Mouse (Mus musculus): ENCODE measurements at regions not wholly inside any gene's neighbourhood (a gene's known extent, or its start where the extent isn't known, plus 50 kb on each side); places are given as distances from the start of the nearest gene placed in this dataset.

DNA sequence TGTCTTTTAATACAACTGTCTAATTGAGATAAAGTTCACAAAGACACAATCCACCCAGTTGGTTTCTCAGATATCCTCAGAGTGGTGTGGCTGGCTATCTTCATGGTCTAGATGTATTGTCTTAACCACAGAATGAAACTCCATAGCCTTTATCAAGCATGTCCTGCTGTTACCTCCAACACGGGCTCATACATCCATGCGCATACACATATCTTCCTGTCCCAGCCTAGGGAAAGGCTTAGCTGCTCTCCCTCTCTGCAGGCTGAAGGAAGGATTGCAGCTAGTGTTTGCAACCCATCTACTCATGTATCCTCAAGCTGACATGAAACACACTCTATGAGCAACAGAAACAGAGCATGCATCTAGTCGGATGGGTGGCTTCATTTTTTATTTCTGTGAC, 517.2 kb upstream of the Mgmt start:
- peaks cover 4% of the 10 kb centered on the region; the same call in 1 of the 2 replicates for H3K4me1 ChIP-seq (ENCODE audit: insufficient read depth, low read length)
- 0 out of 2 replicates have a peak, but pooled peaks have one; percentile 9 for ATAC-seq (ENCODE audit: low FRiP score, low TSS enrichment)
- no peaks in the 10 kb centered on the region for H3K27me3 ChIP-seq (ENCODE audit: insufficient read depth, low read length)
- no peak overlapping the region for H3K27ac ChIP-seq (ENCODE audit: low read length)
- 71% methylated on average over 3 of the region's 3 CpGs for WGBS
- no peak overlapping the region for H3K9ac ChIP-seq (replicated peaks; ENCODE audit: low read length)
- H3K36me3 ChIP-seq (ENCODE audit: insufficient read depth, low read length) = no peaks in the 10 kb centered on the region
- H3K4me3 ChIP-seq (ENCODE audit: low read length) = no peak overlapping the region
- no peaks in the 10 kb centered on the region for H3K9me3 ChIP-seq (ENCODE audit: low read length)
- no peak overlapping the region for H3K4me2 ChIP-seq (replicated peaks; ENCODE audit: low read depth, low read length)

GRCm38 (mm10) chr7:136377742-136378141, 516.7 kb upstream of the Mgmt start:
- 60% methylated on average over 8 of the region's 8 CpGs for WGBS
- no peak overlapping the region for H3K27ac ChIP-seq (ENCODE audit: low read length)

GRCm38 (mm10) chr7:136378321-136378720, 516.1 kb upstream of the Mgmt start:
- no peaks in the 10 kb centered on the region for H3K27me3 ChIP-seq (ENCODE audit: insufficient read depth, low read length)
- H3K4me2 ChIP-seq (replicated peaks; ENCODE audit: low read depth, low read length) = no peak overlapping the region
- no peak overlapping the region for H3K9ac ChIP-seq (replicated peaks; ENCODE audit: low read length)
- no peak overlapping the region for H3K27ac ChIP-seq (ENCODE audit: low read length)
- H3K9me3 ChIP-seq (ENCODE audit: low read length) = no peaks in the 10 kb centered on the region
- no peak overlapping the region for H3K4me3 ChIP-seq (ENCODE audit: low read length)
- peaks cover 4% of the 10 kb centered on the region; the same call in 1 of the 2 replicates for H3K4me1 ChIP-seq (ENCODE audit: insufficient read depth, low read length)
- H3K36me3 ChIP-seq (ENCODE audit: insufficient read depth, low read length) = no peaks in the 10 kb centered on the region
- ATAC-seq (ENCODE audit: low FRiP score, low TSS enrichment) = no peak
- 44% methylated on average over 4 of the region's 4 CpGs for WGBS

More at GRCm38 (mm10) chr7:136377742-136378141, 516.7 kb upstream of the Mgmt start:
- Histone ChIP-seq H3K9me3 (ENCODE audit: low read length) (no peaks in the 10 kb centered on the region), H3K36me3 (ENCODE audit: insufficient read depth, low read length) (no peaks in the 10 kb centered on the region), H3K4me3 (ENCODE audit: low read length) (no peak overlapping the region), H3K9ac (replicated peaks; ENCODE audit: low read length) (no peak overlapping the region), H3K27me3 (ENCODE audit: insufficient read depth, low read length) (no peaks in the 10 kb centered on the region), H3K4me2 (replicated peaks; ENCODE audit: low read depth, low read length) (no peak overlapping the region), H3K4me1 (ENCODE audit: insufficient read depth, low read length) (peaks cover 4% of the 10 kb centered on the region; the same call in 1 of the 2 replicates)
- 0 out of 2 replicates have a peak, but pooled peaks have one; percentile 15 for ATAC-seq (ENCODE audit: low FRiP score, low TSS enrichment)

GRCm38 (mm10) chr7:136379319-136379718, 515.1 kb upstream of the Mgmt start:
- Histone ChIP-seq H3K9ac (replicated peaks; ENCODE audit: low read length) (no peak overlapping the region), H3K4me2 (replicated peaks; ENCODE audit: low read depth, low read length) (no peak overlapping the region), H3K36me3 (ENCODE audit: insufficient read depth, low read length) (no peaks in the 10 kb centered on the region), H3K4me3 (ENCODE audit: low read length) (no peak overlapping the region), H3K27ac (ENCODE audit: low read length) (no peak overlapping the region), H3K9me3 (ENCODE audit: low read length) (no peaks in the 10 kb centered on the region), H3K27me3 (ENCODE audit: insufficient read depth, low read length) (no peaks in the 10 kb centered on the region), H3K4me1 (ENCODE audit: insufficient read depth, low read length) (peaks cover 4% of the 10 kb centered on the region; the same call in 1 of the 2 replicates)
- ATAC-seq (ENCODE audit: low FRiP score, low TSS enrichment) = 0 out of 2 replicates have a peak, but pooled peaks have one; percentile 12
- 46% methylated on average over 7 of the region's 7 CpGs for WGBS

- Histone ChIP-seq H3K4me3 (ENCODE audit: low read length) (no peak overlapping the region), H3K27ac (ENCODE audit: low read length) (no peak overlapping the region), H3K9ac (replicated peaks; ENCODE audit: low read length) (no peak overlapping the region), H3K27me3 (ENCODE audit: insufficient read depth, low read length) (no peaks in the 10 kb centered on the region), H3K4me2 (replicated peaks; ENCODE audit: low read depth, low read length) (no peak overlapping the region), H3K9me3 (ENCODE audit: low read length) (no peaks in the 10 kb centered on the region), H3K36me3 (ENCODE audit: insufficient read depth, low read length) (no peaks in the 10 kb centered on the region), H3K4me1 (ENCODE audit: insufficient read depth, low read length) (peaks cover 4% of the 10 kb centered on the region; the same call in 1 of the 2 replicates)
- 0 out of 2 replicates have a peak, but pooled peaks have one; percentile 15 for ATAC-seq (ENCODE audit: low FRiP score, low TSS enrichment)
- WGBS = 29% methylated on average over 3 of the region's 3 CpGs
Observed at GRCm38 (mm10) chr7:136379741-136380140, 514.7 kb upstream of the Mgmt start.

DNA sequence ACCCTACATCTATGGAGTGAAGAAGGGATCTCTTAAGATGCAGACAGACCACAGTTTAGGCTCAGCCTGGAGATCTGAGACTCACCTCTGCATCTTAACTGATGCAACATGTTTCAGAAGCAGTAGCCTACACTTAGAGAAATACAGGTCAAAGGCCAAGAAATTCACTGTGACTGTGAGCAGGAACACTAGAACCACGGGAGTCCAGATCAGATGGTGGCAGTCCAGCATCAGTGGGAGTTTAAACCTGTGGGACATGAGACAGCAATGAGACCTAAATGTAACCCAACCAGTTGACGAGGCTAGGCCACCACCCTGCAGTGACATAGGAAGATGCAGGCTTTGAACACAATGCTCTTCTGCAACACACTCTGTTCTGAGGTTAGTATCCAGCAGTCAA, 511.1 kb upstream of the Mgmt start:
- Histone ChIP-seq H3K9ac (replicated peaks; ENCODE audit: low read length) (no peak overlapping the region), H3K27me3 (ENCODE audit: insufficient read depth, low read length) (no peaks in the 10 kb centered on the region), H3K4me1 (ENCODE audit: insufficient read depth, low read length) (peaks cover 4% of the 10 kb centered on the region; the same call in 1 of the 2 replicates), H3K9me3 (ENCODE audit: low read length) (no peaks in the 10 kb centered on the region), H3K4me2 (replicated peaks; ENCODE audit: low read depth, low read length) (no peak overlapping the region), H3K36me3 (ENCODE audit: insufficient read depth, low read length) (no peaks in the 10 kb centered on the region), H3K27ac (ENCODE audit: low read length) (no peak overlapping the region), H3K4me3 (ENCODE audit: low read length) (no peak overlapping the region)
- ATAC-seq (ENCODE audit: low FRiP score, low TSS enrichment) = no peak
- WGBS = 81% methylated on average over 2 of the region's 2 CpGs

- Histone ChIP-seq H3K27ac (ENCODE audit: low read length) (no peak overlapping the region), H3K27me3 (ENCODE audit: insufficient read depth, low read length) (no peaks in the 10 kb centered on the region), H3K9ac (replicated peaks; ENCODE audit: low read length) (no peak overlapping the region), H3K9me3 (ENCODE audit: low read length) (no peaks in the 10 kb centered on the region), H3K36me3 (ENCODE audit: insufficient read depth, low read length) (no peaks in the 10 kb centered on the region), H3K4me1 (ENCODE audit: insufficient read depth, low read length) (0 out of 2 replicates have a peak, but pooled peaks cover 3% of the 10 kb centered on the region), H3K4me3 (ENCODE audit: low read length) (no peak overlapping the region), H3K4me2 (replicated peaks; ENCODE audit: low read depth, low read length) (no peak overlapping the region)
- 95% methylated on average over 4 of the region's 4 CpGs for WGBS
- ATAC-seq (ENCODE audit: low FRiP score, low TSS enrichment) = no peak
Observed at GRCm38 (mm10) chr7:136387736-136388135, 506.7 kb upstream of the Mgmt start.

GRCm38 (mm10) chr7:136390066-136390465, 504.3 kb upstream of the Mgmt start:
- WGBS = 26% methylated on average over 8 of the region's 8 CpGs
- Histone ChIP-seq H3K4me2 (replicated peaks; ENCODE audit: low read depth, low read length) (no peak overlapping the region), H3K36me3 (ENCODE audit: insufficient read depth, low read length) (no peaks in the 10 kb centered on the region), H3K27me3 (ENCODE audit: insufficient read depth, low read length) (no peaks in the 10 kb centered on the region), H3K4me3 (ENCODE audit: low read length) (no peak overlapping the region), H3K9me3 (ENCODE audit: low read length) (no peaks in the 10 kb centered on the region), H3K27ac (ENCODE audit: low read length) (no peak overlapping the region), H3K9ac (replicated peaks; ENCODE audit: low read length) (no peak overlapping the region), H3K4me1 (ENCODE audit: insufficient read depth, low read length) (0 out of 2 replicates have a peak, but pooled peaks cover 3% of the 10 kb centered on the region)
- no peak for ATAC-seq (ENCODE audit: low FRiP score, low TSS enrichment)

- 94% methylated on average over 6 of the region's 6 CpGs for WGBS
- Histone ChIP-seq H3K9me3 (ENCODE audit: low read length) (no peaks in the 10 kb centered on the region), H3K36me3 (ENCODE audit: insufficient read depth, low read length) (no peaks in the 10 kb centered on the region), H3K4me3 (ENCODE audit: low read length) (no peak overlapping the region), H3K9ac (replicated peaks; ENCODE audit: low read length) (no peak overlapping the region), H3K4me2 (replicated peaks; ENCODE audit: low read depth, low read length) (no peak overlapping the region), H3K27me3 (ENCODE audit: insufficient read depth, low read length) (no peaks in the 10 kb centered on the region), H3K4me1 (ENCODE audit: insufficient read depth, low read length) (0 out of 2 replicates have a peak, but pooled peaks cover 3% of the 10 kb centered on the region), H3K27ac (ENCODE audit: low read length) (no peak overlapping the region)
- no peak for ATAC-seq (ENCODE audit: low FRiP score, low TSS enrichment)
Observed at GRCm38 (mm10) chr7:136393454-136393853, 501.0 kb upstream of the Mgmt start.

GRCm38 (mm10) chr7:136395838-136396237, 498.6 kb upstream of the Mgmt start:
- H3K27ac ChIP-seq (ENCODE audit: low read length) = no peak overlapping the region
- H3K27me3 ChIP-seq (ENCODE audit: insufficient read depth, low read length) = no peaks in the 10 kb centered on the region
- no peaks in the 10 kb centered on the region for H3K4me1 ChIP-seq (ENCODE audit: insufficient read depth, low read length)
- 57% methylated on average over 2 of the region's 2 CpGs for WGBS
- no peak overlapping the region for H3K4me3 ChIP-seq (ENCODE audit: low read length)
- ATAC-seq (ENCODE audit: low FRiP score, low TSS enrichment) = no peak
- H3K9me3 ChIP-seq (ENCODE audit: low read length) = no peaks in the 10 kb centered on the region
- H3K36me3 ChIP-seq (ENCODE audit: insufficient read depth, low read length) = no peaks in the 10 kb centered on the region
- H3K4me2 ChIP-seq (replicated peaks; ENCODE audit: low read depth, low read length) = no peak overlapping the region
- H3K9ac ChIP-seq (replicated peaks; ENCODE audit: low read length) = no peak overlapping the region

All from kidney, embryonic 16.5 days (tissue).